Mouse (Mus musculus) midbrain, postnatal 0 days (tissue): ENCODE results near the gene Stk10. TPM values are rescaled to one million over a fixed set of nuclear protein-coding genes. Genes with fewer than 3 reads are reported as not detected.
A peak's percentile ranks its signal among the peaks of the same experiment; 100 is the strongest.

Source experiments
- ATAC-seq: fragments of 200-750 bp; cut with Nextera tagmentation; 2 replicates; pipeline ENCODE4 v1.8.0; 2017; ENCODE audit warnings: moderate number of reproducible peaks, mild to moderate bottlenecking, moderate TSS enrichment, moderate library complexity; ENCODE audit not compliant: low FRiP score
- DNase-seq: peaks from one replicate; pipeline ENCODE4 v3.0.0-alpha.2; 2015; ENCODE audit warnings: low spot score
- H3K27ac ChIP-seq: fragments of 300-500 bp; sonication (generic); 2 replicates; pipeline ENCODE4 v1.5.1; 2014; ENCODE audit warnings: low read depth, mild to moderate bottlenecking, low read length, mixed read lengths
- H3K27me3 ChIP-seq: fragments of 300-500 bp; sonication (generic); 2 replicates; pipeline ENCODE4 v1.6.1; 2014; ENCODE audit warnings: low read length, control low read depth, mixed read lengths; ENCODE audit not compliant: insufficient read depth
- H3K36me3 ChIP-seq: fragments of 300-500 bp; sonication (generic); 2 replicates; pipeline ENCODE4 v1.6.1; 2014; ENCODE audit warnings: low read length, control low read depth, mixed read lengths; ENCODE audit not compliant: insufficient read depth
- H3K4me1 ChIP-seq: fragments of 300-500 bp; sonication (generic); 2 replicates; pipeline ENCODE4 v1.6.1; 2014; ENCODE audit warnings: mild to moderate bottlenecking, control low read depth, antibody characterized with exemption, low read length, mixed read lengths; ENCODE audit not compliant: insufficient read depth
- H3K4me2 ChIP-seq: fragments of 300-500 bp; sonication (generic); 2 replicates; pipeline ENCODE4 v1.6.1; 2014; ENCODE audit warnings: low read depth, mild to moderate bottlenecking, low read length, mixed read lengths; ENCODE audit not compliant: poor library complexity, severe bottlenecking
- H3K4me3 ChIP-seq: fragments of 300-500 bp; sonication (generic); 2 replicates; pipeline ENCODE4 v1.5.1; 2014; ENCODE audit warnings: low read depth, mild to moderate bottlenecking, low read length, moderate library complexity
- H3K9ac ChIP-seq: fragments of 300-500 bp; sonication (generic); replicated peaks from 2 replicates; pipeline ENCODE4 v1.6.1; 2014; ENCODE audit warnings: mild to moderate bottlenecking, low read length, moderate library complexity, mixed read lengths; ENCODE audit not compliant: poor library complexity, severe bottlenecking
- H3K9me3 ChIP-seq: fragments of 300-500 bp; sonication (generic); 2 replicates; pipeline ENCODE4 v1.6.1; 2016; ENCODE audit warnings: low read length, control low read depth
- CTCF ChIP-seq: IDR thresholded peaks from 2 replicates; pipeline ENCODE4 v1.5.1; 2016; ENCODE audit warnings: antibody characterized with exemption, mild to moderate bottlenecking
- WGBS: fragments of 180-500 bp; shearing (Covaris S2); extraction: QIAGEN DNeasy Blood & Tissue Kit; methylation state at CpG from one replicate; pipeline ENCODE4 v1.1.7; 2014; 5-methylcytosine and 5-hydroxymethylcytosine counted together
- polyA plus RNA-seq: library from polyadenylated mRNA; unstranded; fragments of >200 nt; fragmentation: Nextera tagmentation; extraction: Ambion mirVana; gene quantifications from 2 replicates; pipeline ENCODE4 v1.2.1, GENCODE M21; 2015
- total RNA-seq: library from RNA; depleted of rRNA; stranded (reverse); fragments of >200 nt; gene quantifications from 2 replicates; pipeline ENCODE4 v1.2.3, GENCODE M21; 2014

Gene Stk10
- total and polyA plus RNA-seq, 2 experiments from 2014 or later, result 0.99 to 9.4 TPM

DNA sequence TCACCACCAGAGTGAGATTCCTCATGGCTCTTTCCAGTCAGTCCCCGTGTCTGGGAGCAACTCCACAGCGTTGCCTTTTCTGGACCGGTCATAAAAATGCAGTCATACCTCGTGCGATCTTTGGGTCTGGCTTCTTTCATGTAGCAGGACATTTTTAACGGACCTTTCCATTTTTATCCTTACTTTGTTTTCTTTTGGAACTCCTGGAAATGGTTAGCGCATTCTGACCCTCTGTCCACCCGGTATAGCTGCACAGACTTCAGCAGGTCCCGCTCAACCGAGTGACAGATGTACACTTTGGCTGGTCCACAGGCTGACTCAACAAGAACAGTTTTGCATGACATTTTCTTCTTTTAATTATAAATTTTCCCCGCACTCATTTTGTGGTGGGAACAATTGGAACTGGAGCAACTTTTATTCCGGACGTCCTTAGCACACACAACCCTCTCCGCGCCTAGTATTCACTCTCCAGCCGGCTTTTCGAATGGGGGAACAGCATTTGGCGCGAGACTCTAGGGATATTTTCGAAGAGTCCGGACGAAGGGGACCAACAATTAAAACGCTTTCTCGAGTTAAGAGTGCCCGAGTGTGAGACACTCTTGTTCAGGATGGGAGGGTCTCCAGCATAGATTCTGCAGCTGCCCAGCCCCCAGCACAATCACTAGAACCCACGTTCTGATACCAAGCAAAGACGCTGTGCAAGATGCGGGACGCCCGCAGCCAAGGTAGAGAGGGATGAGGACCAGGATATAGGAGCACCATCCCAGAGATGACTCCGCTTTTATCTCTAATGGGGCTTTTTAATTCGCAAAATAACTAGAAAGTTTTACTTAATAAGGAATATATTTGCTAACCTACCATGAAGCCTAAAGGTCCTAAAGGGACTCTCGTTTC, 987 bp upstream of the Stk10 start, which contains the start of gene Efcab9:
Efcab9 (minus strand) TSS at position 211 of the 894 bp plus-strand sequence.
- 8% methylated on average over 33 of the region's 33 CpGs for WGBS
- ATAC-seq (no peak), DNase-seq (no peak)
- Histone ChIP-seq H3K36me3 (no peaks in the 10 kb centered on the region), H3K27me3 (no peaks in the 10 kb centered on the region), H3K27ac (no peak within 1 kb of the TSS), H3K9me3 (no peaks in the 10 kb centered on the region), H3K4me2 (peak within 1 kb of the TSS; percentile 97), H3K9ac (peak within 1 kb of the TSS; percentile 63), H3K4me1 (0 out of 2 replicates have a peak, but pooled peaks cover 5% of the 10 kb centered on the region), H3K4me3 (peak within 1 kb of the TSS; percentile 68)
- TF ChIP-seq CTCF, result no peak

DNA sequence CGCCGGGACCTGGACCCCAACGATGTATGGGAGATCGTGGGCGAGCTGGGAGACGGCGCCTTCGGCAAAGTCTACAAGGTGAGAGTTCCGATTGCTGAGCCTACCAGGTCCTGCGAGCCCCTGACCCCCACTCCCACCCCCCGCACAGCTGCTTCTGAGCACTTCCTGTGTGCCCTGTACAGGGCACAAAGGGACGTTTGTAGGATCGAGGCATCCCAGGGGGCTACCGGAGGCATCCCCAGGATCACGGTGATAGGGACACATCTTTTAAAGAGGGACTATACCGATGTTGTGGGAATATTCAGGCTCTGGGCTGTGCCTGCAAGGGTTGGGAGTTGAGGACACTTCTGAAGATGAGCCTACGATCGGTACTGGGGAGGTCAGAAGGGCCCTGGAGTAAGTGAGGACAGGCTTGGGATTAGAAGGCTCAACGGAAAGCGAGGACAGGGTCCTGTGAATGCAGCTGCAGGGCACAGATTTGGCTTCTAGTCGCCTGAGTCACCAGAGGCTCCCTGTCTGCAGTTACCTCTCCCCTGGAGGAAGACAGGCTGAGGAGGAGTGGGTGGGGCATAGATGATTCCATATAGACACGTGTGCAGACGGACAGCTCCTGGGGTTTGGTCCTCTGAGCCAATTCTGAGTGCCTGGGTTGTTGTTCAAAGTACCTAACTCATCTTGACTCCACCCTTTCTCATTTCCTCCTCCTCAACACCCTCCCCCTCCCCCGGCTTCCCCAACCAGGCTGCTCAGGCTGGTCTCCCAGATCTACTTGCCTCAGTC, 567 bp downstream of the Stk10 start:
- no peak overlapping the region for H3K27ac ChIP-seq
- H3K4me2 ChIP-seq, result peak overlapping the region; percentile 97
- ATAC-seq (peak; percentile 42; the same call in 1 of the 2 replicates), DNase-seq (no peak)
- H3K4me1 ChIP-seq, result 0 out of 2 replicates have a peak, but pooled peaks cover 6% of the 10 kb centered on the region
- no peaks in the 10 kb centered on the region for H3K36me3 ChIP-seq
- H3K9ac ChIP-seq, result peak overlapping the region; percentile 63
- 2% methylated on average over 24 of the region's 24 CpGs for WGBS
- H3K4me3 ChIP-seq, result peak overlapping the region; percentile 68
- no peaks in the 10 kb centered on the region for H3K27me3 ChIP-seq
- TF ChIP-seq CTCF, result no peak
- H3K9me3 ChIP-seq, result no peaks in the 10 kb centered on the region

DNA sequence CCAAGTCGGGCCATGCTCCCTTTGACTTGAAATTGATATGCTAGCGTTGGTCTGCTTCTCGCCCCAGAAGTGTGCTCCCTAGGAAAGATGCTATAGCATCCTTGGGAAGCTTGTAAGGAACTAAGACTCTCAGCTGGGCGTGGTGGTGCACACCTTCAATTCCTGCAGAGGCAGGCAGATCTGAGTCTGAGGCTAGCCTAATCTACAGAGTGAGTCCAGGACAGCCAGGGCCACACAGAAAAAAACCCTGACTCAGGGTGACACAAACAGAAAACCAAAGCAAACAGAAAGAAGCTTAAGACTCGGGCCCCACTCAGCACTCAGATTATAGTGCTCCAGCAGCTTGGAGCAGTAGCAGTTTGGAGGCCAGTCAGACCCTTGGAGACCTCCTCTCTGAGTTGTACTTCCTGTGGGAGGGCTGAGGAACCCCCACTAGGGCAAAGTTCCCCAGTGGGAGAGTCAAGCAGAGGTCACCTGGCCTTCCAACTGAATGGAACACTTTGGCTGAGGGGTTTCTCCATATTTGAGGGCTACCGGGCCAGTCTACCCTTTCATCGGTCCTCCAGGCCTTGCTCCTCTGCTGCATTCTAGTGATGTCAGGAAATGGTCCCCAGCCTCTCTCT, 1.5 kb downstream of the Stk10 start:
- DNase-seq (no peak), ATAC-seq (no peak)
- H3K4me2 ChIP-seq, result 0 out of 2 replicates have a peak overlapping the region, but pooled peaks have one; percentile 4
- no peak overlapping the region for H3K27ac ChIP-seq
- 0 out of 2 replicates have a peak, but pooled peaks cover 6% of the 10 kb centered on the region for H3K4me1 ChIP-seq
- TF ChIP-seq CTCF, result no peak
- H3K27me3 ChIP-seq, result no peaks in the 10 kb centered on the region
- H3K36me3 ChIP-seq, result no peaks in the 10 kb centered on the region
- WGBS, result 82% methylated on average over 7 of the region's 7 CpGs
- H3K9me3 ChIP-seq, result no peaks in the 10 kb centered on the region
- no peak overlapping the region for H3K4me3 ChIP-seq
- H3K9ac ChIP-seq, result no peak overlapping the region

DNA sequence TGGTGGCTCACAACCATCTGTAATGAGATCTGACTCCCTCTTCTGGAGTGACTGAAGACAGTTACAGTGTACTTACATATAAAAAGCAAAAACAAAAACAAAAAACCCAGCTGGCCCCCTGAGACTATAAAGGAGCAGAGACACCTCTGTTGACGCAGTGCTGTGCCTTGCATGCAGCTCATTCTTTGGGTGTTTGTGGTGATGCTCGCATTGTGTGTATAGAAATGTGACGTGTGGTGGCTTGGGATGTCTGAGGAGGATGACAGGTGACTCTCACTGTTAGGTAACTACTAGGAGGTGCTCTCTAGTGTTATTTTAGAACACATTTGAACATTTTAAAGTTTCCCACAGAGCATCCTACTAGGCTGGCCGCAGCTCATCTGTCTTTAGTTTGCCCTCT, 2.5 kb downstream of the Stk10 start:
- DNase-seq (no peak), ATAC-seq (no peak)
- Histone ChIP-seq H3K36me3 (no peaks in the 10 kb centered on the region), H3K4me2 (no peak overlapping the region), H3K27me3 (no peaks in the 10 kb centered on the region), H3K4me3 (no peak overlapping the region), H3K9ac (no peak overlapping the region), H3K27ac (no peak overlapping the region), H3K9me3 (no peaks in the 10 kb centered on the region), H3K4me1 (0 out of 2 replicates have a peak, but pooled peaks cover 6% of the 10 kb centered on the region)
- WGBS, result 95% methylated on average over 4 of the region's 4 CpGs
- no peak for TF ChIP-seq CTCF

DNA sequence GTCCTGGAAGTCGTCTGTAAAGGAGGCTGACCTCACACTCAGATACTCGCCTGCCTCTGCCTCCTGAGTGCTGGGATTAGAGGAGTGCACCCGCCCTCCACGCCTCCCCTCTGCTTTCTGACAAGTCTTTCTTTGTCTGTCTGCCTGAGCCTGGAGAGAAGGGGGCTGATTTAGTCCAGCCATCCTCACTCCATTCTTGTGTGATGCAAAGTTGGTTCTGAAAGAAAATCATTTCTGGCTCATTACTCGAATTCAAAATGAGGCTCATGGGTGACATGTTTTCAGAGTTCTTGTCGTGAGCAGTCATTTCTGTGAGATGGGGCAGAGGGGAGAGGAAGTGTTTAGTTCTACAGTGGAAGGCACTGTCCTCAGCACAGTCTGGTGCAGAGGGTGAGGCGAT, 3.8 kb downstream of the Stk10 start:
- no peaks in the 10 kb centered on the region for H3K9me3 ChIP-seq
- H3K9ac ChIP-seq, result no peak overlapping the region
- H3K36me3 ChIP-seq, result no peaks in the 10 kb centered on the region; the same call in 1 of the 2 replicates
- H3K4me2 ChIP-seq, result no peak overlapping the region
- no peak overlapping the region for H3K4me3 ChIP-seq
- ATAC-seq (no peak; the same call in 1 of the 2 replicates), DNase-seq (peak; percentile 48)
- H3K27me3 ChIP-seq, result no peaks in the 10 kb centered on the region
- no peak overlapping the region for H3K27ac ChIP-seq
- H3K4me1 ChIP-seq, result 0 out of 2 replicates have a peak, but pooled peaks cover 6% of the 10 kb centered on the region
- WGBS, result 31% methylated on average over 7 of the region's 7 CpGs
- no peak for TF ChIP-seq CTCF
